Mouse (Mus musculus) ES-Bruce4 (cell line): ENCODE data around the gene Ints7.

Experiments used
- CTCF ChIP-seq: IDR thresholded peaks from one replicate; pipeline ENCODE4 v1.8.1; 2011; ENCODE audit warnings: low read depth, low read length
- POLR2A ChIP-seq: IDR thresholded peaks from one replicate; pipeline ENCODE4 v1.8.1; 2011; ENCODE audit warnings: low read length; ENCODE audit not compliant: insufficient read depth

DNA sequence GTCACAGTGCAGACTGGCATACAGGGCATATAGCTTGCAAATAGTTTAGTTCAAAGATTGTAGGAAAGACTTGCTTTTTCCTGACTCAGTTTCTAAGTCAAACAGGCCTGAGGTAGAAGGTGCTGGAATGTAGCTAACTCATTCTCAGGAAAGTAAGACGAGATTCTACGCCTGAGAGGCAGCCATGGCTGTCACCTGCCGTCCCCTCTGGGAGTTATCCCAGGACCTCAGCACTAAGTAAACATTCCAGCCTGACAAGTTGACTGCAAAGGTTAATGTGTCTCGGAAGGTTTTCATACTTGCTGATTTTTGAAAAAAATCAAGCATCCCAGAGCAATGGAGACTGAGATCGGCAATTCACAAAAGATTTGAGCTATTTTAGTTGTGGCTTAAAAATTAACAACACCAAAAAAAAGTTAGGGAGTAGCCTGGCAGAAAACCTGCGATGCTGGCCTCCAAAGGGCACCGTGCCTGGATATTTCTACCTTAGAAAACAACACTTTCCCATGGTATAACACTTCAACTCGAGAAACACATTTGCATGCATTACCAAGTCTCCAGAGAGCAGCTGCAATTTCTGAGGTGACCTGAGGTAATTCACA, 87.6 kb downstream of the Ints7 start:
- no peak for TF ChIP-seq CTCF
- no peak for TF ChIP-seq POLR2A
